Mouse (Mus musculus) neural tube, embryonic 14.5 days (tissue): ENCODE data around the gene Foxred1. TPM values are rescaled to one million over a fixed set of nuclear protein-coding genes. Genes with fewer than 3 reads are reported as not detected.

ENCODE experiments used
- ATAC-seq: fragments of 200-750 bp; cut with Nextera tagmentation; 2 replicates; pipeline ENCODE4 v1.8.0; 2017; ENCODE audit warnings: low read depth, mild to moderate bottlenecking, moderate TSS enrichment, moderate library complexity
- H3K27ac ChIP-seq: fragments of 300-500 bp; sonication (generic); 2 replicates; pipeline ENCODE4 v1.5.1; 2014; ENCODE audit warnings: low read depth, mild to moderate bottlenecking, control low read depth, low read length, moderate library complexity, mixed read lengths
- H3K27me3 ChIP-seq: fragments of 300-500 bp; sonication (generic); 2 replicates; pipeline ENCODE4 v1.6.1; 2014; ENCODE audit warnings: low read length; ENCODE audit not compliant: control insufficient read depth, insufficient read depth
- H3K36me3 ChIP-seq: fragments of 300-500 bp; sonication (generic); 2 replicates; pipeline ENCODE4 v1.6.1; 2014; ENCODE audit warnings: low read length, mixed read lengths; ENCODE audit not compliant: control insufficient read depth, insufficient read depth
- H3K4me1 ChIP-seq: fragments of 300-500 bp; sonication (generic); 2 replicates; pipeline ENCODE4 v1.6.1; 2014; ENCODE audit warnings: low read length; ENCODE audit not compliant: control insufficient read depth, insufficient read depth
- H3K4me2 ChIP-seq: fragments of 300-500 bp; sonication (generic); 2 replicates; pipeline ENCODE4 v1.6.1; 2014; ENCODE audit warnings: mild to moderate bottlenecking, low read depth, low read length, control low read depth
- H3K4me3 ChIP-seq: fragments of 300-500 bp; sonication (generic); 2 replicates; pipeline ENCODE4 v1.5.1; 2014; ENCODE audit warnings: low read depth, low read length, control low read depth, mixed read lengths
- H3K9ac ChIP-seq: fragments of 300-500 bp; sonication (generic); replicated peaks from 2 replicates; pipeline ENCODE4 v1.6.1; 2014; ENCODE audit warnings: low read depth, mild to moderate bottlenecking, control low read depth, low read length, mixed read lengths
- H3K9me3 ChIP-seq: fragments of 300-500 bp; sonication (generic); 2 replicates; pipeline ENCODE4 v1.6.1; 2016; ENCODE audit warnings: low read length; ENCODE audit not compliant: control insufficient read depth
- WGBS: fragments of 180-500 bp; shearing (Covaris S2); extraction: QIAGEN DNeasy Blood & Tissue Kit; methylation state at CpG from one replicate; pipeline ENCODE4 v1.1.7; 2014; 5-methylcytosine and 5-hydroxymethylcytosine counted together
- polyA plus RNA-seq: library from polyadenylated mRNA; unstranded; fragments of >200 nt; fragmentation: Nextera tagmentation; extraction: Ambion mirVana; gene quantifications from 2 replicates; pipeline ENCODE4 v1.2.1, GENCODE M21; 2014

Foxred1 gene
- polyA plus RNA-seq, 1 experiment from 2014 or later: 39.3 TPM

- Histone ChIP-seq H3K4me2 (no peak overlapping the region), H3K36me3 (no peaks in the 10 kb centered on the region), H3K27me3 (no peaks in the 10 kb centered on the region), H3K9me3 (no peaks in the 10 kb centered on the region), H3K9ac (no peak overlapping the region), H3K4me3 (no peak overlapping the region), H3K4me1 (no peaks in the 10 kb centered on the region), H3K27ac (no peak overlapping the region)
- ATAC-seq: no peak
- 89% methylated on average over 7 of the region's 7 CpGs for WGBS
Measured at GRCm38 (mm10) chr9:35161721-35162120, 49.1 kb downstream of the Foxred1 start.

GRCm38 (mm10) chr9:35160662-35161061 lies 50.2 kb downstream of the Foxred1 start:
- H3K27ac ChIP-seq: no peak overlapping the region
- no peak overlapping the region for H3K4me2 ChIP-seq
- no peak for ATAC-seq
- no peaks in the 10 kb centered on the region for H3K27me3 ChIP-seq
- no peaks in the 10 kb centered on the region for H3K4me1 ChIP-seq
- no peak overlapping the region for H3K4me3 ChIP-seq
- no peaks in the 10 kb centered on the region for H3K36me3 ChIP-seq
- no peaks in the 10 kb centered on the region for H3K9me3 ChIP-seq
- 81% methylated on average over 2 of the region's 2 CpGs for WGBS
- no peak overlapping the region for H3K9ac ChIP-seq

- Histone ChIP-seq H3K9ac (no peak overlapping the region), H3K36me3 (no peaks in the 10 kb centered on the region), H3K4me3 (no peak overlapping the region), H3K4me2 (no peak overlapping the region), H3K27ac (no peak overlapping the region), H3K4me1 (no peaks in the 10 kb centered on the region), H3K27me3 (no peaks in the 10 kb centered on the region), H3K9me3 (no peaks in the 10 kb centered on the region)
- 88% methylated on average over 3 of the region's 3 CpGs for WGBS
- no peak for ATAC-seq
Measured at GRCm38 (mm10) chr9:35158477-35158876, 52.4 kb downstream of the Foxred1 start.

- Histone ChIP-seq H3K9me3 (no peaks in the 10 kb centered on the region), H3K4me2 (no peak overlapping the region), H3K27me3 (no peaks in the 10 kb centered on the region), H3K27ac (no peak overlapping the region), H3K4me3 (no peak overlapping the region), H3K36me3 (no peaks in the 10 kb centered on the region), H3K9ac (no peak overlapping the region), H3K4me1 (no peaks in the 10 kb centered on the region)
- WGBS: 85% methylated on average over 4 of the region's 4 CpGs
- no peak for ATAC-seq
Measured at GRCm38 (mm10) chr9:35156862-35157261, 54.0 kb downstream of the Foxred1 start.

- Histone ChIP-seq H3K36me3 (no peaks in the 10 kb centered on the region), H3K9ac (no peak overlapping the region), H3K27ac (no peak overlapping the region), H3K4me2 (no peak overlapping the region), H3K4me1 (no peaks in the 10 kb centered on the region), H3K27me3 (no peaks in the 10 kb centered on the region), H3K4me3 (no peak overlapping the region), H3K9me3 (no peaks in the 10 kb centered on the region)
- 85% methylated on average over 5 of the region's 5 CpGs for WGBS
- ATAC-seq: no peak
Measured at GRCm38 (mm10) chr9:35156002-35156710, 54.7 kb downstream of the Foxred1 start.

Other genes starting within 250 kb of the Foxred1 start
- gene St3gal4, start 91.8 kb downstream of the Foxred1 start, polyA plus RNA-seq: 8.9 and 10.6 TPM in 2 replicates
- 61.8 and 66.1 TPM in 2 replicates for gene Dcps, start 35.0 kb downstream of the Foxred1 start, polyA plus RNA-seq
- 64.9 and 71.4 TPM in 2 replicates for gene Srpr, start 10.9 kb downstream of the Foxred1 start, polyA plus RNA-seq
- gene Tirap, start 10.8 kb downstream of the Foxred1 start, polyA plus RNA-seq: 3.8 and 5.1 TPM in 2 replicates
- gene Fam118b, start 56.8 kb upstream of the Foxred1 start, polyA plus RNA-seq: 55.1 and 60.6 TPM in 2 replicates
- gene Rpusd4, start 56.8 kb upstream of the Foxred1 start, polyA plus RNA-seq: 15.8 and 19.0 TPM in 2 replicates
- gene Cdon, start 210.1 kb upstream of the Foxred1 start, polyA plus RNA-seq: 3.4 and 4.6 TPM in 2 replicates